Mouse (Mus musculus) bone marrow, adult 2 months (tissue): ENCODE results near the gene Ddx58.

Source experiments
- CTCF ChIP-seq: fragments of 200-500 bp; IDR thresholded peaks from 2 replicates; pipeline ENCODE4 v1.5.1; 2011; ENCODE audit warnings: low read length, control low read depth; ENCODE audit not compliant: control insufficient read depth, insufficient read depth
- POLR2A ChIP-seq: fragments of 200-500 bp; IDR thresholded peaks from 2 replicates; pipeline ENCODE4 v1.6.1; 2011; ENCODE audit warnings: low read depth, mild to moderate bottlenecking, control low read depth, low read length, borderline replicate concordance; ENCODE audit not compliant: control insufficient read depth

GRCm38 (mm10) chr4:40278880-40279275 lies 39.2 kb upstream of the Ddx58 start:
- no peak for TF ChIP-seq POLR2A
- TF ChIP-seq CTCF = no peak
